9 mouse cellular contexts compared by ENCODE assay signal in genomic region chr2:75685458-75685861, GRCm38 (mm10). TPM values are rescaled to one million over a fixed set of nuclear protein-coding genes. Genes with fewer than 3 reads are reported as not detected.
DNase-seq lines count a peak whose midpoint lies in the region; ATAC-seq and TF ChIP-seq lines count a peak whose summit lies in the region.
"Had no signal": no experiment of that assay in that cellular context is flagged by ENCODE, and none has a peak within 500 bp of the region (broad histone marks: within the 10 kb centered on the region; RNA-seq: fewer than 3 reads in every experiment).

No protein-coding gene starts in this region.

- no peak for ATAC-seq in limb, embryonic 12.5 days (ENCODE audit: insufficient number of reproducible peaks, insufficient read depth, low FRiP score, low TSS enrichment, low read depth)
- peak; percentile 34 to 61 for ATAC-seq in hematopoietic stem cell, adult 5-6 weeks (replicated peaks in 1 of 2; ENCODE audit: insufficient read depth in 1 of 2, low FRiP score in 2 of 2, low TSS enrichment in 1 of 2, low read depth in 1 of 2, poor library complexity in 2 of 2, severe bottlenecking in 2 of 2)

- no peaks in the 10 kb centered on the region for H3K27me3 ChIP-seq in limb, embryonic 12.5 days
- no peaks in the 10 kb centered on the region for H3K27me3 ChIP-seq in limb, embryonic 10.5 days (ENCODE audit: low read depth, poor library complexity, severe bottlenecking)
- no peaks in the 10 kb centered on the region for H3K27me3 ChIP-seq in myocyte (ENCODE audit: control insufficient read depth, insufficient read depth, insufficient read length)

- H3K4me1 ChIP-seq in limb, embryonic 12.5 days (replicated peaks), result peaks cover 49% of the 10 kb centered on the region
- H3K4me1 ChIP-seq in limb, embryonic 10.5 days, result peaks cover 36% of the 10 kb centered on the region

- H3K9me3 ChIP-seq in limb, embryonic 12.5 days, result no peaks in the 10 kb centered on the region
- no peaks in the 10 kb centered on the region for H3K9me3 ChIP-seq in limb, embryonic 10.5 days (replicated peaks)

- no peak overlapping the region for H3ac ChIP-seq in myocyte (ENCODE audit: control insufficient read depth, insufficient read length)

- H3K9ac ChIP-seq in limb, embryonic 12.5 days (replicated peaks), result no peak overlapping the region

- H3K4me3 ChIP-seq in limb, embryonic 12.5 days (replicated peaks), result no peak overlapping the region
- no peak overlapping the region for H3K4me3 ChIP-seq in limb, embryonic 10.5 days
- peak overlapping the region; percentile 19 for H3K4me3 ChIP-seq in myocyte

- H3K27ac ChIP-seq in limb, embryonic 12.5 days, result 0 out of 2 replicates have a peak overlapping the region, but pooled peaks have one; percentile 31
- no peak overlapping the region for H3K27ac ChIP-seq in limb, embryonic 10.5 days

- peaks cover 4% of the 10 kb centered on the region; the same call in 1 of the 2 replicates for H3K36me3 ChIP-seq in limb, embryonic 12.5 days
- H3K36me3 ChIP-seq in limb, embryonic 10.5 days, result 0 out of 2 replicates have a peak, but pooled peaks cover 4% of the 10 kb centered on the region
- H3K36me3 ChIP-seq in myocyte (ENCODE audit: control insufficient read depth, insufficient read depth), result peaks cover 8% of the 10 kb centered on the region

- peaks cover 92% of the 10 kb centered on the region for H3K79me2 ChIP-seq in myocyte (ENCODE audit: control insufficient read depth, insufficient read depth)

- H3K4me2 ChIP-seq in limb, embryonic 12.5 days, result no peak overlapping the region
- H3K4me2 ChIP-seq in myocyte (ENCODE audit: low read depth), result peak overlapping the region; percentile 96

- TF ChIP-seq POLR2A in myocyte (IDR thresholded peaks at IDR 0.05; ENCODE audit: insufficient read length, low read depth), result peak; percentile 70

- intact Hi-C loops in left cerebral cortex, postnatal 36 days (cut with DNase I), result no loop called here

- DNase-seq in limb, embryonic 10.5 days (ENCODE audit: low spot score), result no peak
- peak; percentile 89 for DNase-seq in MN1 (ENCODE audit: low spot score)
- no peak for DNase-seq in cerebellum, adult 9-10 months
- DNase-seq in cerebellum, adult 11-12 months, result no peak
- DNase-seq in left cerebral cortex, postnatal 36 days (ENCODE audit: low spot score in 2 of 2), result no peak
- DNase-seq: cerebellum, adult 11 months had no signal

- 71% methylated on average over 6 of the region's 6 CpGs for WGBS in limb, embryonic 12.5 days
- WGBS in limb, embryonic 10.5 days, result 84% methylated on average over 6 of the region's 6 CpGs

TF ChIP-seq in myocyte, 11 proteins besides CTCF, POLR2A, EP300 and RAD21:
- TF ChIP-seq MYOD1 (IDR thresholded peaks at IDR 0.05; ENCODE audit: control insufficient read depth in 1 of 3, insufficient read length in 2 of 3, low read depth in 2 of 3) (no peak), E2F4 (IDR thresholded peaks at IDR 0.05; ENCODE audit: insufficient read depth) (no peak), REST (IDR thresholded peaks at IDR 0.05; ENCODE audit: insufficient read depth, insufficient read length) (no peak), SRF (IDR thresholded peaks at IDR 0.05; ENCODE audit: control insufficient read depth, insufficient read length, low read depth) (peak; percentile 23), USF1 (IDR thresholded peaks at IDR 0.05; ENCODE audit: low read depth) (no peak), TCF3 (IDR thresholded peaks at IDR 0.05; ENCODE audit: insufficient read length, low read depth) (no peak), POLR2AphosphoS2 (IDR thresholded peaks at IDR 0.05; ENCODE audit: insufficient read length, low read depth) (peak; percentile 89), MYOG (IDR thresholded peaks at IDR 0.05; ENCODE audit: control insufficient read depth in 1 of 3, insufficient read depth in 1 of 3, insufficient read length in 2 of 3, low read depth in 2 of 3) (no peak), TCF12 (IDR thresholded peaks at IDR 0.05; ENCODE audit: insufficient read depth, poor library complexity, severe bottlenecking) (peak; percentile 23), MAX (IDR thresholded peaks at IDR 0.05; ENCODE audit: low read depth) (no peak), CEBPB (IDR thresholded peaks at IDR 0.05; ENCODE audit: insufficient read depth, poor library complexity, severe bottlenecking) (peak; percentile 100)

RNA-seq across cellular contexts. Expression of gene Nfe2l2, which starts 19.0 kb away (rescaled TPM):
- polyA plus RNA-seq in limb, embryonic 12.5 days (2016; fragmentation: Nextera tagmentation; extraction: Ambion mirVana), result 31.3 and 31.8 TPM in 2 replicates
- polyA plus RNA-seq in limb, embryonic 10.5 days (2016; fragmentation: Nextera tagmentation; extraction: Ambion mirVana), result 33.8 and 37.2 TPM in 2 replicates
- 79.5 and 81.9 TPM in 2 replicates for total RNA-seq in hematopoietic stem cell, adult 5-6 weeks (2017)
- polyA plus RNA-seq in myocyte (2012; fragmentation: generic; extraction: Trizol), result 74.1 TPM
- 10 to 100 TPM; 11.7 to 12.3 TPM for total RNA-seq in left cerebral cortex, postnatal 36 days (2021)

RNA-seq across cellular contexts. Expression of gene Hnrnpa3, which starts 26.4 kb away (rescaled TPM):
- 393 and 427 TPM in 2 replicates for polyA plus RNA-seq in limb, embryonic 12.5 days (2016; fragmentation: Nextera tagmentation; extraction: Ambion mirVana)
- 352 and 369 TPM in 2 replicates for polyA plus RNA-seq in limb, embryonic 10.5 days (2016; fragmentation: Nextera tagmentation; extraction: Ambion mirVana)
- 217 and 447 TPM in 2 replicates for total RNA-seq in hematopoietic stem cell, adult 5-6 weeks (2017)
- 193 TPM for polyA plus RNA-seq in myocyte (2012; fragmentation: generic; extraction: Trizol)
- total RNA-seq in left cerebral cortex, postnatal 36 days (2021), result 100 to 1,000 TPM; 260 to 274 TPM
